Mouse (Mus musculus) E14TG2a.4 (cell line): Measurements from ENCODE around the gene Rtf1.

Source experiments
- CTCF ChIP-seq: conservative IDR thresholded peaks from 2 replicates; pipeline ENCODE4 v1.5.1; 2014; ENCODE audit warnings: low read length
- POU5F1 ChIP-seq: IDR thresholded peaks from 2 replicates; pipeline ENCODE4 v1.6.1; 2014; ENCODE audit warnings: low read length, borderline replicate concordance

- TF ChIP-seq CTCF = no peak
- TF ChIP-seq POU5F1 = no peak
Observed at GRCm38 (mm10) chr2:119694826-119695225, 20.0 kb downstream of the Rtf1 start.
